Mouse (Mus musculus) embryonic facial prominence, embryonic 10.5 days (tissue): Measurements from ENCODE around the gene 1700034J05Rik. TPM values are rescaled to one million over a fixed set of nuclear protein-coding genes. Genes with fewer than 3 reads are reported as not detected.

Experiments
- polyA plus RNA-seq: library from polyadenylated mRNA; unstranded; fragments of >200 nt; fragmentation: Nextera tagmentation; extraction: Ambion mirVana; gene quantifications from 2 replicates; pipeline ENCODE4 v1.2.1, GENCODE M21; 2016

Gene 1700034J05Rik
- polyA plus RNA-seq, 1 experiment from 2014 or later: 0.27 TPM

Other genes with a start within 250 kb of the 1700034J05Rik start
- 21.1 and 22.2 TPM in 2 replicates for gene Stk38l, start 229.4 kb downstream of the 1700034J05Rik start, polyA plus RNA-seq
- 2.8 and 3.8 TPM in 2 replicates for gene Arntl2, start 158.4 kb downstream of the 1700034J05Rik start, polyA plus RNA-seq
- not detected in 2 replicates for gene Smco2, start 104.3 kb downstream of the 1700034J05Rik start, polyA plus RNA-seq
- gene Ppfibp1, start 65.9 kb downstream of the 1700034J05Rik start, polyA plus RNA-seq: 34.9 and 38.1 TPM in 2 replicates
- 1.0 and 1.2 TPM in 2 replicates for gene Rep15, start 78.2 kb upstream of the 1700034J05Rik start, polyA plus RNA-seq
- gene Mrps35, start 88.3 kb upstream of the 1700034J05Rik start, polyA plus RNA-seq: 109 and 122 TPM in 2 replicates
- gene Mansc4, start 132.6 kb upstream of the 1700034J05Rik start, polyA plus RNA-seq: 0.62 and 2.0 TPM in 2 replicates
- gene Klhl42, start 137.0 kb upstream of the 1700034J05Rik start, polyA plus RNA-seq: 6.5 and 6.8 TPM in 2 replicates